Mouse (Mus musculus): ENCODE measurements at regions not wholly inside any gene's neighbourhood (a gene's known extent, or its start where the extent isn't known, plus 50 kb on each side); places are given as distances from the start of the nearest gene placed in this dataset.

DNA sequence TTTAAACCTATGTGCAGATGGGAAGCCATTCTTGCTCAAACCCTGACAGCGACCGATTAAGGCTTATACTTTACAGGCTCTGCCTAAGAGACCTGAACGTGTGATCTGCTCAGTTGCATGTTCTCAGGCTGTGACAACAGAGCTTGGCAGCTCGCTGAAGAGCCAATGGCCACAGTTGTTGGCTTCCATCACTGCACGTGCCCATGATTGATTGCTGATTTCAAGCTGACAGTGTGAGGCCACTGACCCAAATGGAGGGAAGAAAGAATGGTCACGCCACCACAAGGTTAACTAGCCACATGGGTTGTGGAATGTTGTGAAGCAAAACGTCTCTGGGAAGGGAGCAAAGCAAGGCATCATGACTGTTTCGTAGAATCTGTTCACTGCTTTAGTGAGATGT lies 303.8 kb downstream of the Gadd45g start:
- DNase-seq (ENCODE audit: low spot score in 2 of 2): no peak

DNA sequence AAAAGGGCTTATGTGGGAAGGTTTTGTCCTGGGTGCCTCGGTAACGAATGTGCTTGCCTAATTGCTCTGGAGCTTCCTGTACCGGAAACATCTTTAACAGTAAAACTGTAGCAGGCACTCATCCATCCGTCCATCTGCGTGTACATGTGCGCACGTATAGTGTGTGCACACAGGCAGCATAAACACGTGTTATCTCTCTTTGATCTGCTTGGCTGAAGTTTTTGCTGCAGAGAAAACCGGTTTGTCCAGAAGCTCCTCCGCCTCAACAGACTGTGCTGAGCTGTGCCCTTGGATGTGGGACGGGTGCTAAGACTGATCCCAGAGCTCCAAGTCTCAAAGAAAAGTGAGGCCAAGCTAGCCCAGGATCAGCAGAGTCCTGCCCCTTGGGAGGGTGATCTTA lies 305.3 kb downstream of the Gadd45g start:
- DNase-seq (ENCODE audit: low spot score in 2 of 2): no peak

- DNase-seq (ENCODE audit: low spot score in 2 of 2): no peak
Observed at GRCm38 (mm10) chr13:52152221-52152620, 305.7 kb downstream of the Gadd45g start.

GRCm38 (mm10) chr13:52153030-52153429 lies 306.6 kb downstream of the Gadd45g start:
- no peak for DNase-seq (ENCODE audit: low spot score in 2 of 2)

DNA sequence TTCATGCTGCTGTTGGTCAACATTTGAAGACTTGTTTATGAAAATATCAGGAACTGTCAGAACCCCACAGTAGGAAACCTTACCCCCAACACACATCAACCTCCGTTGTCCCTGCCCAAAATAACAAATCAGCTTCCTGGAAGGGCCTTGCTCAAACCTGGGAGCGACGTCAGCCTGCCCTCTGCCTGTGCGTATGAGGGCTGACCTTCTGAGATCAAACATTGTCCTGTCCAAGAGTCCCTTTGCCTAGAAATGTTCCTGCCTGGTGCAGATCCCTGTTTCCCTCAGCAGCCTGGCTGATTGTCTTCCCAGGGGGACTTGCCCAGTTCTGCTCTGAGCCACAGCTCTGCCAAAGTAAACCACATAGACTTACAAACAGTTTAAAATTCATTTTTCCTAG lies 307.1 kb downstream of the Gadd45g start:
- no peak for DNase-seq (ENCODE audit: low spot score in 2 of 2)

GRCm38 (mm10) chr13:52154111-52154843 lies 307.8 kb downstream of the Gadd45g start:
- no peak for DNase-seq (ENCODE audit: low spot score in 2 of 2)

GRCm38 (mm10) chr13:52154844-52155587 lies 308.5 kb downstream of the Gadd45g start:
- DNase-seq (ENCODE audit: low spot score in 2 of 2): no peak

- DNase-seq (ENCODE audit: low spot score in 2 of 2): no peak
Observed at GRCm38 (mm10) chr13:52155588-52156086, 309.2 kb downstream of the Gadd45g start.

- no peak for DNase-seq (ENCODE audit: low spot score in 2 of 2)
Observed at GRCm38 (mm10) chr13:52162676-52163075, 316.2 kb downstream of the Gadd45g start.

DNA sequence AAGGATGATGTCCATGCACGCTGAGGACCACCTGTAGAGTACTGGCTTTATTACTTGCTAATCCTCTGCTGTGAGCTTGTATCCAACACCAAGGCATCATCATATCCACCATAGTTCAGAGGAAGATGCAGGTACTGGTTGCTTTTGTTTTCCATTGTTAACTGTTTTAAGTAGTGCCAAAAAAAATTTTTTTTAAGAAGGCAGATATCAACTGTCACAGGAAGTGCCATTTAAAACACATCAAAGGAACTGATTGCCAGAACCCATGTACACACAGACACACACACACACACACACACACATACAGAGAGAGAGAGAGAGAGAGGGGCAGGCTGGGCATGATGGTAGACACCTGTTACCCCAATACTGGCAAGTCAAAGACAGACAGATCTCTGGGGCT lies 319.1 kb downstream of the Gadd45g start:
- no peak for DNase-seq (ENCODE audit: low spot score in 2 of 2)

DNA sequence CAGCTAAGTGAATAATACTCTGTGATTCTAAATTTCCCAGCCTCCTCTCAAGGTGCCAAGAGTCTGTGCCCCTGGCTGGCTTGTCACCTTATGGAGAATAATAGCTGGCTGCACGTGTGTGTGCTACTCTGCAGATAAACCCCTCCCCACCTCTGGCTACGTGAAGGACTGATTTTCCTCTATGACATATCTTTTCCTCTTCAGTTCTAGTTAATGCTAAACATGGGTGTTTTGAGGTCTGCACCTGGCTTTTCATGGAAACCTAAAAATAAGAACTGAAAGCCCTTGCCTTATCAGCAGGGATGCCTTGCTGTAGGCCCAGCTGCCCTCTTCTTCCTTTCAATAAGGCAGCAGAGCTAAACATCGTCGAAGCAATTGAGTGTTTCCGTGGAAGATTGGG lies 321.5 kb downstream of the Gadd45g start:
- no peak for DNase-seq (ENCODE audit: low spot score in 2 of 2)

DNA sequence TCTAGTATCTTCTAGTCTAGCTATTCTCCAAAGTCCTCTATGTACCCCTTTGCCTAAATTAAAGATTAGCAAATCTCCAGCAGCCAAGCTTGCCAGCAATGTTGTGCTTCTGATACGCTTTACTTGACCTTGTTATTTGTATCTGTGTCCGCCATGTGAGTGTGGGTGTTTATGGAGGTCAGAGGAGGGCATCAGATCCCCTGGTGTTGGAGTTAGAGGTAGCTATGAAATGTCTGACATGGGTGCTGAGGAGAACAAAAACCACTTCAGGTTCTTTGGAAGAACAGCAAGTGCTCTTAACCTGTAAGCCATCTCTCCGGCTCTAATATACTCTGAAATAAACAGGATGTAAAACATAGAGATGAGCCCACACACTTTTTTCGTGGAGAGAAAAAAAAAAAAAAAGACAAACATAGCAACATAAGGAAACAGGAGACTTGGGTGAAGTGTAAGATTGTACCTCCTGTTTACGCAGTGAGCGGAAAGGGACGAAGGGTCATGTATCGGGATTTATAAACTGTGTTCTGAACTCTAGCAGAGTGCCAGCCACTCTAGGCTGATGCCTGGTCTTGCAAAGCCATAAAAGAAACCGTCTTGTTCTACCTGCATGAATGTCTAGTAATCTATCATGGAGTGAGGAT lies 326.3 kb downstream of the Gadd45g start:
- no peak for DNase-seq (ENCODE audit: low spot score in 2 of 2)

DNA sequence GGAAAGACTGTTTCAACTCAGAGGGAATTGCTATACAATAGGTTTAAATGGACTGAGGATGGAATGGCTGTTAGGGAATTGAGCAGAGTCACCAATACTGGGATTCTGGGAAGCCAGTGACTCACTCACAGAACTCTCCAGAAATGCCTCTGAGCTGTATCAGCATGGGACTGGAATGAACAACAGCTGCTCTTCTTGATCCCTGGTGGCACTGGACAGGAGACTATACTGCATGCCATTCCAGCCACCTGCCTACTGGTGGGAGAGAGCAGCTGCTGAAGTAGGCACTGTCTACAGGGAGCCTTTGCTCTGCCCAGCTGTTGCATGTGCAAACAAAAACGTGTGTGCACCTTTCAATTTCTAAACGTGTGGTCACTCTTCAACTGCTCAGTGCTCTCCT lies 329.2 kb downstream of the Gadd45g start:
- no peak for DNase-seq (ENCODE audit: low spot score in 2 of 2)

DNA sequence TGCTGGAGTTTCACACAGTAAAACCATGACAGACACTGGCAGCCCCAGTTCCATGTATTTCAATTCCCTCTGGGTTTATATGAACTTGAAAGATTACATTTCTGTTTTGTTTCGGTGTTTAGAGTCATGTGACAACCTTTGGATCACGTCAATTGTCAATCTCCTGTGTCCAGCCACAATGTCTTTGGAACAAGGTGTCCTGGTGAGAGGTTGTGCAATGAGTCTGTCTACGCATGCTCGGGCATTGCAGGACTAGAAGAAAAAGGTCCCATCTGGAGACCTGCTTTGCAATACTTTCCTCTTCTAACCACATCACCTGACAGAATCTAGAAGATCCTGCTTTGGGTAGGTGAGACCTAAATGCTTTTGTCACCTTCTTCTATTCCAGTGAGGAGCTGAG lies 333.5 kb downstream of the Gadd45g start:
- no peak for DNase-seq (ENCODE audit: low spot score in 2 of 2)

- no peak for DNase-seq (ENCODE audit: low spot score in 2 of 2)
Observed at GRCm38 (mm10) chr13:52183635-52184034, 337.2 kb downstream of the Gadd45g start.

DNA sequence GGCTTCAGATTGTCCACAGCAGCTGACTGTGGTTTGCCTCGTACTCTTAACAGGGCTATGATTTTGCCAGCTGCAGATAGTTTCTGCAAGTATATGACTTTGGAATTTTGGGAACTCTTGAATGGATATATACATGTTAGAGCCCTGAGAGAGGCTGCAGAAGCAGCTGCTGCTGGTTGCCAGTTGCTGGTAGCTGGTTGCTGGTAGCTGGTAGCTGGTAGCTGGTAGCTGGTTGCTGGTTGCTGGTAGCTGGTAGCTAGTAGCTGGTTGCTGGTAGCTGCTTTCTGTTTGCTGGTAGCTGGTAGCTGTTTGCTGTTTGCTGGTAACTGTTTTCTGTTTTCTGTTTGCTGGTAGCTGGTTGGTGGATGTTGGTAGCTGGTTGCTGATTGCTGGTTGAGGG lies 339.1 kb downstream of the Gadd45g start:
- no peak for DNase-seq (ENCODE audit: low spot score in 2 of 2)

GRCm38 (mm10) chr13:52187841-52188604 lies 341.5 kb downstream of the Gadd45g start:
- no peak for DNase-seq (ENCODE audit: low spot score in 2 of 2)

DNA sequence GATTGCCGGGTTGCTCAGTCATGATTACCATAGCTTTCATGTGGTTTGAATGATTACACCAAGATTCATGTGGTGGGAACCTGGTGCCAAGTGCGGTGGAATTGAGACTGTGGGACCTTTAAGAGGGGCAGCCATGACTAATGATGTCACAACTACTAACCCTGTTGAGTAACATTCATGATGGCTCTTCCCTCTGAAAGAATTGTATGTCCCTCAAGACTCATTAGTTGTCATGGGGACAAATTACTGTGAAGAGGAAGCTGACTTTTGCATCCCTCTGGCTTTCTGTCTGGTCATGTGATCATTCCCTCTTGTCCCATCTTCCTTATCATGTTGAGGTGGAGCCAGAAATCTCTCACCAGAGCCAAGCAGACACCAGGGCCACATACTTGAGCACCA lies 342.1 kb downstream of the Gadd45g start:
- DNase-seq (ENCODE audit: low spot score in 2 of 2): no peak

GRCm38 (mm10) chr13:52189382-52189923 lies 341.6 kb downstream of the Diras2 start:
- no peak for DNase-seq (ENCODE audit: low spot score in 2 of 2)

- DNase-seq (ENCODE audit: low spot score in 2 of 2): no peak
Observed at GRCm38 (mm10) chr13:52190256-52190655, 340.8 kb downstream of the Diras2 start.

DNA sequence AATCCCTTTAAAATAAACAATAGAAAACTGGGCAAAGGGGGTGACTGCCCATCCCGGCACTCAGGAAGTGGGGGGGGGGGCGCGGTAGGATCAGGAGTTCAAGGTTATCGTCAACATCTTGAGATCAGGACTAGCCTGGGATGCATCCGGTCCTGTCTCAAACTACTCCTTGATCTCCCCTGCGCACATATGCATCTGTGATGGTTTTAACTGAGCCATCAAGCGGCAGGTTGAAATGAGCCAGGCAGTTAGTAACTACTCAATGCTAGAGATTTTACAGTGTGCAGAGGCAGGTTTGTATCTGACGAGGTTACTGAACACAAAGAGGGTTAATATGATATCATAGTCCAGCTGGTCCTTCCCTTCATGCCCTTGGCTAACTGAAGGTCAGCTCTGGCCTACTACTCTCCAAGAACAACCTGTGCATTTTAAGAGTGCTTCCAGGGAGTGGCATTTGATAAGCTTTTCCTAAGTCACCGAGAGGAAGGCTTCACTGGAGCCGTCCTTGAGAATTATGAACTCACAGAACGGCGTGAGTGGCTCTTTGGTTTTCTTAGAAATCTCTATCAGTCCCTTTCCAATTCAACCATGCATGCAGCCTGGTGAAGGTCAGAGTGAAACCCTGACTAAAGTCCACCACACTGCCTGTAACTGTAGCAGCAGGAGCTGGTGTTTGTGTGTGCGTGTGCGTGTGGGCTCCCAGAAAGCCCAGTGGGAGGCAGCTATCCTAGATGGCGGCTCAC lies 340.1 kb downstream of the Diras2 start:
- DNase-seq (ENCODE audit: low spot score in 2 of 2): no peak
